Mouse (Mus musculus) lung, postnatal 14 days (tissue): ENCODE data around the gene Vsx2.
A peak's percentile ranks its signal among the peaks of the same experiment; 100 is the strongest.

Source experiments
- DNase-seq: peaks from one replicate; pipeline ENCODE4 v3.0.0; 2021

Gene Vsx2

DNA sequence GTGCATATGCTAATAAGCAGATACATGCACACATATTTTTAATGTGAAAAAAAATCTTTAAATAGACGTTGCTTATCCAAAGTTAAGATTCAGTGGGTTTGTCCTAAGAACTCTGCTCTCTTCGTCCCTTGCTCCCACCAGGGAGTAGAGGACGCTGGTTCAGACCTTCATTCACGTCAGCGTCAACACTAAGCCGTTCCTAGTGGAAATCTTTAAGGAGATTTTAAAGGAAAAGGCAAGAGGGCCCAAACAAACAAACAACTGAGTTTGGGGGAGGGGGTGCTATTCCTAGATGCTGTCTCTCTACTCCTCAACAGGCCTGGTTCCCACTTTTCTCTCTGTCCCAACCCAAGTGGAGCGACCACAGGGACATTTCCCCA is 2.8 kb downstream of the Vsx2 start:
- no peak for DNase-seq

DNA sequence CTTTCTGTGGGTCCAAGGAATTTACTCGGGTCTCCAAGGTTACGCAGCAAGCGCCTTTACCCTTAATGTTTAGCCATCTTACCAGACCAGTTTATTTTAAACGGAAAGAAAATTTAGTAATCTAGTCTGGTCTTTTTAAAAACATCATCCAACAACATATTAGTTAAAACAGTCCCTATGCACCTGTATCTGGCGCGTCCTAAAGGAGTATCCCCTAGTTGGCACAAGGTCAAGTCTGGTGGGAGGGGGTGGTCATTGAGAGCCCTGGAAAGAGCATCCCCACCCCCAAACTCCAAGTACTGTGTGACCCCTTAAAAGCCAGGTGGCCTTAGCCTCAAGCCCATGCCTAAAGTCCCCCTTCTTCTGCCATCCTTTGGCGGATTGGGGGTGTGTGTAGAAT is 3.5 kb downstream of the Vsx2 start:
- no peak for DNase-seq

DNA sequence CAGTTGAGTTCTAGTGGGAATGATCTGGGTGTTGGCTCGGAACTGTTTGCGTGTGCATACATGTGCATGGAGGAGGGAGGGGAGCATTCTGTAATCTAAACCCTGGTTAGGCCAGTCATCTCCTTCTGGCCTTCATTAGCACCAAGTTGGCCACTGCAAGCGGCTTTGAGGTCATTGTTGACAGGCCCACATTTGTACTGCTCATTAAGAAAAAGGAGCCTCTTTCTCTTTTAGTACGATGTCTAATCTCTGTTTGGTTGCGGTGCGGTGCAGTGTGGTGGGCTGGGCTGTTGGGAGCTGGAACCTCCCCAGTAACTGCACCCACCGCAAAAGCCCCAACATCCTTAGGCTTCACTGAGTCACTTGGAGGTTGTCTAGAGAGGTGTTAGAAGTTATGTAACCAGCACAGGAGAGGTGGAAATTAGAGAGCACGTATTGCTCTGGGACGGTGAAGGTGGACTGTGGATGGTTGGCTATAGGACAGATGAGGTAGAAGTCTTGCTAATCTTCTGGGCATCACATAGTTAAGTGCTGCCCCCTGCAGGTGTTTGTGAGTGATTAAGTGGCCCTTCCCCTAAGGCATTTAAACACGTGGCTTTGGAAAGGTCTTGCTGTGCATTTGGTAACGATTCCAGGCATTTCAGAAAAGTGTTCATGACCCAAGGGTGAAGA is 8.3 kb downstream of the Vsx2 start:
- DNase-seq: no peak

DNA sequence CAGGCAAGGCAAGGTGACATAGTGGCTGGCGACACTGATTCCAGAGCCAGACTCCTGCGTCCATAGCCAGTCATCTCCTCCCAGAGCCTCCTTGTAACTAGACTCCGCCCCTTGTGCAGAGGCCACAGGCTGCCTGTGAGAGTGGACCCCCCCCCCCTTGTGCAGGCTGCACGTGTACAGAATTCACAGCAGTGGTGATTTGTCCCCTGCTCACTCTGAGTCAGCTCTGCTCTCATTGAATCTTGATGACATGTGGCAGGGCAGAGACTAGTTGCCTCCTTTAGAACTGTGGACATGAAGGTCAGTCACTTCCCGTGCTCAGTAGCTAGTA is 8.8 kb downstream of the Vsx2 start:
- no peak for DNase-seq

DNA sequence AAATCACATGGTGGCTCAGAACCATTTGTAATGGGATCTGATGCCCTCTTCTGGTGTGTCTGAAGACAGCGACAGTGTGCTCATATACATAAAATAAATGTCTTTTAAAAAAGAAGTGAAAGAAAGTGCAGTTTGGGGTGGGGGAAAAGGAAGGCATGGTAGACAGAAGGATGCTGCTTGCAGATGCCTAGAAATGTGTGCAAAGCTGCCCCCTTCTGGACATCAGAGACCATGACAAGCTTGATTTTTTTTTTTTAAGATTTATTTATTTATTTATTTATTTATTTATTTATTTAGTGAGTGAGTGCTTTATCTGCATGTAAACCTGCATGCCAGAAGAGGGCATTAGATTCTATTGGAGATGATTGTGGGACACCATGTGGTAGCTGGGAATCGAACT is 11.7 kb downstream of the Vsx2 start:
- no peak for DNase-seq

DNA sequence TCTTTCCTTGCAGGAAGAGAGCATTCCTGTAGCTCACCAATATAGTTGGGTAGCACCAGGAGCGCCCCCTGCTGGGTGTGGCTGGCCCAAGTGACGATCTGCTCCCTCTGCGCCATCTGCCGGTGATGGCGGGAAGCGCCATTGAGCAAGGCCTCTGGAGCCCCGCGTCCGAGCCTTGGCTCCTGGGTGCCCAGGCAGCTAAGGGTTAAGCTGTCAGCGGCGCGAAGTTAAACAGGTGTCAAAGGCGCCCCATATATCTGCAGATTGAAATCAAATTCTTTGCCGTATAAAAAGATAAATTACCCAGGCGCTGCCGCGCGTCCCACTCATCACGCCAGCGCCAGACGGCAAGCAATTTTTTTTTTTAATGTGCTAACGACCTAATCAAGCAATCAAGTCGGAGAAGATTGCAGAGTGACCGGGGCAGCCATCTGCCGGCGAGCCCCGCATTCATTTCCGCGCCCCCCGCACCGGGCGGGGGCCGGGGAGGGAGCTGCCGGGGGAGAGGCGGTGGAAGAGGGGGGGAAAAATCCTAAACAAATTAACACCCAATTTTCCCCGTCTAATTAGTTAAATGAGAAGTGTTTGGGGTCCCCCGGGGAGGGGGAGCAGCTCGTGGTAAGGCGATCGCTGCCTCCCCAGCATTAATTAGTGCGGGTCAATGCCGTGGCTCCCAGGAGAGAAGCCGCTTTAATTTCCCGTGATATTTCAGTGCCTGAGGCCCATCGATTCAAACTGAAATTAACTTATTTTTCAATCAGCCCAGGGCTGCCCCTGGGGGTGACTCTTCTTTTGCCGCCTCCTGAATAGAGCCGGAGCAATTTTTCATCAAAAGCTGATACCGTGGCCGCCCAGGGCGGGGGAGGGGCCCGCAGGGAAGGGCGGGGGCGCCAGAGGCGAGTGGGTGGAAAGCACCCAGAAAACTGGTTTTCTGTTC is 20.5 kb downstream of the Vsx2 start:
- DNase-seq: peak; percentile 96

DNA sequence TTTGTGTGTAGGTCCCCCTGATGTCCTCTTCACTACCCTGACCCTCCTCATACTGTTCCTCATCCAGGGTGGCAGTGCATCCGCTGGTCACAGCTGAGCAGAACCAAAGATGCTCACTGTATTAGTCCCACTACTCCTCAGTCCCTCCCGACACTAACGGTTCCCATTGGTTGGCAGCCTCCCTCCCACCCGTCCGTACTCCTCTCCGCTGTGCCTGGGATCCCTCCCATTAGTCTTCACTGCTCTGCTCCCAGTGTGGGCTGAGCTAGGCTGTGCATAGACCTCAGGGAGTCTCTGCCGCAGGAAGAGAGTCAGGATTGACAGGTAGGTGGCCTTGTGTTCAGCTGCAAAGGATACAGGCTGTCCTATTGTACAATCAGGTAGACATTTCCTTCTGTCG is 28.8 kb downstream of the Vsx2 start:
- DNase-seq: no peak

DNA sequence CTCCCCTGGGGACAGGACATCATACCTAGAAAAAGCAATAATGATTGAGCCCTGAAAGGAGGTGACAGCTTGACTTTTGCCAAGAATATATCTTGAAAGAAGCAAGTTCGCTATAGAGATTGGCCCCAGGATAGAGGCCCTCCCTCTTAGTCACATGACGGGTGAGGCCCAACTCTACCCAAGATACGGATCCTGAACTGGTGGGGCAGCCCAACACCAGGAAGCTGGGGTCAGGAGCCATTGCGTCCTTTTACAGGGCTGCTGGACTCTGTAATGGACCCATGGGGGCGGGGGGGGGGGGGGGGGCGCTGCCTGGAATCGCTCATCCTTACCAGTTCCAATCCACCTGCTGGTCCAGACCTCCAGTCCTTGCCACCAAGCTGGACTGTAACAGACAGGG is 34.4 kb downstream of the Vsx2 start:
- DNase-seq: no peak

DNA sequence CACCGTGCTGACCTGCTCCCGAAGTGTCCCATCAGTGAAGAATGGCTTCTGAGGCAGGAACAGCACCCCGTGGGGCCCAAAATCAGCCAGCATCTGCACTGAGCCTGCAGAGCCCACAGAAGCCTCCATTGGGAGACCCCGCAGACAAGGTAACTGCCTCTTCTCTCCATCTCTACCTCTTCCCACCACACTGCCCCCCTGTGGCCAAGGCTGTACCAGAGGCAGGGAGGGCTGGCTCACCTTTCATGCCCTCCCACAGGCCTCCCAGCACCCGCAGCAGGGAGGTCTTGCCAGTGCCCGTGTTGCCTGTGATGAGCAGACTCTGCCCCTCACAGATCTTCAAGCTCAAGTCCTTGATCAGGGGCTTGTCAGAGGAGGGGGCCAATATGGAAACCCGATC is 36.3 kb downstream of the Vsx2 start:
- DNase-seq: no peak

DNA sequence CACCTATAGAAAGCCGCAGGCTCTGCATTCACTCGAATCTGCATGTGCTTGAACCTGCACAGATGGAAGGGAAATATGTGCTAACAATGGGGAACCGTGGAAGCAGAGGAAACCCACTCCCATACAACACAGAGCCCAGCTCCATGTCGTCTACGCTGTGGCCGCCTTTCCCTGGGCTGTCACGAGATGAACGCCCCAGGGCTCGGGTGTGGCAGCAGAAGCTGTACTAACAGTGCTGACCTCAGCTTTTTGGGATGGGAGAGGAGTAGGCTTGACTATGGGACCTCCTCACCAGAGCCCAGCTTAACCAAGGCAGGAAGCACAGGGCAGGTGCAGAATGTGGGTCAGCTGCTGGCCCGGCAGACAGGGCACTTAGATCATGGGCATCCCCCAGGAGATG is 42.2 kb downstream of the Vsx2 start:
- no peak for DNase-seq

DNA sequence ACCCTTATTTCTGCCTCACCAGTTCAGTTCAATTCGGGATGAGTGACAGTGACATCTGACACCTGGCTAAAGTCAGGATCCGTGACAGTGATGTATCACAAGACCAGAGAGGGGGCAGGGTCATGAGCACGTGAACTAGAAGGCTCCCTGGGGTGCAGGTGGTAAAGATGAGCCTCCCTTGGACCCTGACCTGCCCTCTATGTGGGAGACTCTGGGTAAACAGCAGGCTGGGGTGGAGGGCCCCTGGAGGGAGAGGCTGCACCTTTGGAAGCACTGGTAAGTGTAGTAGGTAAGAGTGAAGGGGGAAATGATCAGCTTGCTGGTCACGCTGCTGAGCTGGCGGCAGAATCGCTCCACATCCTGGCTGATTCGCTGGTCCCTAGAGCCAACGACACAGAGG is 43.0 kb downstream of the Vsx2 start:
- no peak for DNase-seq

DNA sequence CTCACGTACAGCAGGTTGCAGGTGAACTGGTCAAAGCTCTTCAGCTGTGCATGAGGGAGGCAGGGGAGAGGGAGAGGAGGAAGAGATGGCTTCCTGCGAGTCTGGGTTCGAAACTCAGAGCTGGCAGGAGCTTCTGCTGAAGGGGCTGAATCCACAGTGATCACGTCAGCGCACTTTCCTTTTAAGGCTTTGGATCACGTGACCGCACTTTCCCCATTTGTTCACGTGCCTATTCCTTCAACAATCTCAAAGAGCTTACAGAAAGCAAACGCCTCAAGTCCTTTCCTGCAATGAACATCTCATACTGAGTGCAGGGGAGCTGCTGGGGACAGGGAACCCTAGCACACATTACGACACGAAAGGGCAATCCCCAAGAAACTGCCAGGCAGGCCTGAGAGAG is 44.4 kb downstream of the Vsx2 start:
- no peak for DNase-seq

DNA sequence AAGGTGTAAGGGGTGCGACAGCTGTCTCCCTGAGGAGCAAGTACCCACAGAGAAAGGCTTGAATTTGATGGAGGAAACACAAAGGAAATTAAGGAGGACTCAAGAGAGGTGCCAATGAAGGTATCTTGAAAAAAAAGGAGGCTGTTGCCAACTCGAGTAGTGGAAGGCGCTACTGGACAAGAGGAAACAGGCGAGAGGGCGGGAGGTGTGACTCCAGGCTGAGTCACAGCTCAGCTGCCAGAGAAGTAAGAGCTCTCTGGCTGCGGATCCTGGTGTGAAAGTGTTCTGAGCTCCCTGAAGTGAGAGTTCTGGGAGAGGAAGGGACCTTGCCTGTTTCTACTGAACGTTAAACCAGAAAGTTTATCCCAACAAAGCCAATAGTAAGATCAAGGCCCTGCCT is 45.0 kb downstream of the Vsx2 start:
- DNase-seq: peak; percentile 13

DNA sequence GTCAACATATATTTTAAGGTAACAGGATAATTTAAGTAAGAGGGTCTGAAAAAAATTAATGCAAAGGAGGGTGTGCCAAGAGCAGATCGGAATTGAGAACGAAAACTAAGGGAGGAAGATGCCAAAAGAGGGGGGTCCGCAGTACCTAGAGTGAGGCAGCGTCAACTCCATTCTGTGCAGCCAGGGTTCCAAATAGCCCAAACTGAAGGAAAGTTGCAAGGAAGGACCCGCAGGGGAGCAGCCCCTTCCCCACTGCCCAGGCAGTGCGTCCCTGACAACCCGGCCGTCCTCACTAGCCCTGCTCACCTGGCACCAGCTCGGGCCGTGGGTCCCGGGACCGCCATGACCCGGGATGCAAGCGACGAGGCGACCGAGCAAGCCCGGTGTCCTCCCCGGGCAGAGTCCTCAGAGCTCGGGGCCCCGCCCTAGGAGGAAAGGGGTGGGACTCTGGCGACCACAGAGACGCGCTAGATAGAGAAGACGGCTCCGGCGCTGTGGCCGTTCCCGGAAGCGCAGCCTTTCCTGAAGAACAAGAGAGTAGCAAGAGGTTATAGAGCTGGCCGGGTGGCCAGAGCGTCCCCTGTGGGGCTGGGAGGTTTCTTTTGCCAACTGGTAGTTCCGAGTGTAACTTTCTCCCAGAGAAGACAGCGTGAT is 47.5 kb downstream of the Vsx2 start, which contains the start of gene Abcd4:
Gene Abcd4, minus strand, starts transcription at position 437 of the 654 bp plus-strand sequence.
- DNase-seq: peak; percentile 94

DNA sequence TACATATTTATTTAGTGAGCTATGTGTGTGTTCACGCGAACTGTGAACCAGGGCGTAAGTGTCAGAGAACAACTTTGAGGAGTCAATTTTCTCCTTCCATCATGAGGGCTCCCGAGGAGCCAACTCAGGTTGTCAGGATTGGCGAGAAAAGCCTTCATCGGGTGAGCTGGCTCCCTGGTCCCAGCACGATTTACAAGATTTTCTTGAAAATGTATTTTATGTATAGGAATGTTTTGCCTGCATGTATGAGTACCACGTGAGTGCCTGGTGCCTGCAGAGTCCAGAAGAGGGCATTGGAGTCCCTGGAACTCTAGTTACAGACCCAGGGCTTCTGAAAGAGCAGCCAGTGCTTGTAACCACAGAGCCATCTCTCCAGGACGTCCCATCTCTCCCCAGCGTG is 48.1 kb downstream of the Vsx2 start:
- peak; percentile 8 for DNase-seq

DNA sequence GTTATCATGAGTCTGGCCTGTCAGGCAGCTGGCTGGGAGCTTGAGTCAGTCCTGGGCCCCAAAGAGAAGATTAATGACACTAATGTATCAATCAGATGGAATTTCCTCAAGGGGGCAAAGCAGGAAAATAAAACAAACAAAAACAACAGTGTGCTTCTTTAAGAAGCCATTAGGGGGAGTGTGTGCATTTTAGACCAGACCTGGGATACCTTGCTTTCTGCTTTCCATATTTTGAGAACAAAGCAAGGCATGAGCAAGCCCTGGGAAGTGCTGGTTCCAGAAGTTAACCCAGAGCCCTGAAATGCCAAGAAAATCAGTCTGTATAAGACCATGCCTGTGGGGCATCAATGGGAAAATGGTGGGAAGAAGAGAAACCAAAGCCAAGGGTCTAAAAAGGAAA is 51.4 kb downstream of the Vsx2 start:
- DNase-seq: no peak

DNA sequence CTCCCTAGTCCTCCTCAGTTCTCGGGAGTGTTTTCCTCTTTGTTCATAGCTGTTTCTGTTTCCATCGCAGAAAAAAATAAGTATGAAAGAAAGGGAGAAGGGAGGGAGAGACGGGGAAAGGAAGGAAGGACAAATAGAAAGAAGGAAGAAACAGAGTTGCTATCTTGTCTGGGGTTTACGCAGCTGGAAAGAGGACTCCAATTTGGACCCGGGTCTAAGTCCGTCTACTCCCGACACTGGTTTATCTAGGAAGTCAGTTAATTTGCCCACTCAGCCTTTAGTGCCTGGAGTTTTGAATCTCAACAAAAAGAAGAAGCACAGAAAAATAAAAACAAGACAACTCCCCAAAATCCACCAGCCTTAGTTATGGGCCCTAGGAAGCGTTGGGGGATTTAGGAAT is 55.0 kb downstream of the Vsx2 start:
- no peak for DNase-seq

DNA sequence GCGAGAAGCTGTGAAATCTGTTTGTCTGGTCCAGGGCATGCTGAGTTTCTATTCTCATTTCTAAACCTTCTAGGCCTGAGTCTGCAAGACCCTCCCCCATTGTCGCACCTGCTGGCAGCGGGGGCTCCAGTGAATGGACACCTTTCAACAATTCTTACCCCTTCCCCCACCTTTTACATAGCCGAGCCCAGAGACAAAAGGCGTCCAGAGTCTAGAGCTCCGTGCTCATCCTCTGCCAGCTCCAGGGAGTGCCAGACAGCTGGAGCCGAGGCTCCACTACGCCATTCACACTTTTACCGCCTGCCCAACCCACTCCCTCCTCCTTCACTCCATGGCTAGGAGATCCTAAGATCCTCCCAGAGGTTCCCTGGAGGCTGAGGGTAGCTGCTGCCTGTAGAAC is 55.6 kb downstream of the Vsx2 start:
- DNase-seq: no peak

DNA sequence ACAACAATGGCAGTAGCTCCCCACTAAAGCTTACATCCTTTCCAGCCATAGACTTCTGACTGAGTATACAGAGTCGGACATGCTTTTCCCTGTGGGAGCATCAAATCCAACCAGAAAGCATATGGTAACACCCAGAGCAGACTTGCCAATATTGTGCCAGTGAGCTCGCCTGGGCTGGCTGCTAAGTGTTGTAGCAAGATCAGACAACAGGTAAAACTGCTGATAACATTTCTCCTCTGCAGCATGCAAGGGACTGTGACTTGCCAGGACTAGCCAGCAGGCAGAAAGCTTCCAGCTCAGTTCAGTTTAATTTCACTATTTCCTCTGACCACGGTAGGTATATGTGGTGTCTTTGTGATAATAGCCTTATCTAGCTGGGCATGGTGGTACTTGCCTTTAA is 62.3 kb downstream of the Vsx2 start:
- no peak for DNase-seq

DNA sequence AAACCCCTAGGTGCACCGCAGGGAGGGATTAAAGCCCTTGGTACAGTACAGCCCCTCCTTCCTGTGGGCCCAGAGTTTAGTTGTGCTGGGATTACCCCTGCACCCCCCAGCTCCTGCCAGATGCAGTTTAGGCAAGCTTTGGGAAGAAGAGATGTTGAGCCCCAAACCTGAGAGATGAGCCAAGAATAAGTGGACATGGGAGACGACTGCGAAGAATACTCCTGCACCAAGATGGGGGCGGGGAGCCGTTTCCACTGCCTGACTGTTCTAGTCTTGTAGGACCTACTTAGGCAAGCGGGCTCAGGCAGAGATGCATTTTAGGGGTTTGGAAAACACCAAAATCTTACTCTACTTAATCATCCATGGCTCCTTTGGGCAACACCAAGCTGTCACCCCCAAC is 70.7 kb downstream of the Vsx2 start:
- DNase-seq: no peak

DNA sequence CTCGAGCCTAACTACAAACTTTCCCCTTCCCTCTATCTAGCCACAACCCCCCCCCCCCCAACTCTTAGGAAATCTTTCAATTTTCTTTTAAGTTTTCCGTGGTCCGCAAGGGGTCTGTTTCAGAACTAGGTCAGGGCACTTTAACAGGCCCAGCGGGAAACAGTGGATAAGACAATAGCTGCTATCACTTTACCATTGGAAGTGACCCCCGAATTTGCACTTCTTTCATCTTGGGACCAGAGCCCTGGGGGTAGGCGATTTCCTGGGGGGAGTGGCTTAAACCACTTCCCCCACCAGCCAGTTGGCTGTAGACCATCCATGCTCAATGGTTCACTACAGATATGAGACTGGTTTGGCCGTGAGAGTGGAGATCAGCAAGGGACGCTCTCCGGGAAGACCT is 71.1 kb downstream of the Vsx2 start, which contains the start of gene Vrtn:
Gene Vrtn, plus strand, starts transcription at position 366 of the 400 bp plus-strand sequence.
- no peak for DNase-seq
